Mouse (Mus musculus): ENCODE measurements around the gene Gfpt2. TPM values are rescaled to one million over a fixed set of nuclear protein-coding genes. Genes with fewer than 3 reads are reported as not detected.
A peak's percentile ranks its signal among the peaks of the same experiment; 100 is the strongest.

Gfpt2 gene
- total and polyA plus RNA-seq, 2 experiments from 2014 or later: 3.9 to 6.0 TPM

DNA sequence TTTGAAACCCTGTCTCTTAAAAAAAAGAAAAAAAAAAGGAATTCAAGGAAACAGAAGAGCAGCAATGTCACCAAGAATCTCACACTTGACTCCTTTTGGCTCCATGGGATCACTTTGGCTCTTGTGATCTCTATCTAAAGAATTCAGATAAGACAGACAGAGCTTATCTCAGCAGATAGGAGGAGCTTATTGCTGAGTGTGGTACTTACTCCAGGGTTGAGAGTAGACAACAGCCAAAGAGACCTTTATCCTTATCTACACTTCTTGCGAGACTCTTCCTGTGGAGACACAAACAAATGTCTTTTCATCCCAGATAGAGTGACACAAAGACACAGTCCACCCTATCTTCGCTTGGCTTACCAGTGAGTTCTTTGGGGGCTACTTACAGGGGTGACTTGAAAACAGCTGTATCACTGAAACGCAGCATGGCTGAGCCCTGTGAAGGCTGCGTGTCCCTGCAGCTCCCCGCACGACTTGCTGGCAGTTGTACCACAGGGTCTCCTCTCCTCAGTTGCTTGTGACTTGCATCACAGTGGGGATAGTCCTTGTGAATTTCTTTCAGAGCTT, 12.1 kb upstream of the Gfpt2 start:
- 59% methylated on average over 6 of the region's 6 CpGs for WGBS
- no peak overlapping the region for H3K4me3 ChIP-seq (ENCODE audit: low read depth, low read length)

DNA sequence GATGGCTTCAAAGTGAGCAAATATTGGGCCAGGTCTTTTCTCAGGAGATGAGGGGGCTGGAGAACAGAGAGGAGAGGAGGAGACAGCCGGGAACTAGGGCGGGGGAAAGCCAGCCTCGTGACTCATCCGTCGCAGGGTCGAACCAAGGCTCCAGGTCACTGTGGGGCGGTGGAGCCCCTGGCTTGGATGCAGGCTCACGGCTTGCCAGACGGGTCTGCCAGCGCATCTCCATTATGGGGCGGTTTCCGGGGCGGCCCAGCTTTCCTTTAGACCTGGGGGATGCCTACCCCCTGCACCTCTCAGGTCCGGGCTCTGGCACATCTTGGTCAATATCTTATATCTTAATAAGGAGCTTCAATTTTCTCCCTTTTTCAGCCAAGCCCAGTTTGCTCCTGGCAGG, 847 bp upstream of the Gfpt2 start:
- H3K4me1 ChIP-seq (ENCODE audit: insufficient read depth, low read length): peaks cover 3% of the 10 kb centered on the region; the same call in 1 of the 2 replicates
- no peak for TF ChIP-seq CTCF (IDR thresholded peaks at IDR 0.05)
- H3K9me3 ChIP-seq (ENCODE audit: low read length): no peaks in the 10 kb centered on the region
- no peak overlapping the region for H3K4me2 ChIP-seq (ENCODE audit: low read depth, low read length, poor library complexity, severe bottlenecking)
- ATAC-seq (ENCODE audit: low FRiP score) (no peak), DNase-seq (ENCODE audit: low spot score) (no peak)
- no peak overlapping the region for H3K27ac ChIP-seq (ENCODE audit: low read depth, low read length)
- no peaks in the 10 kb centered on the region for H3K36me3 ChIP-seq (ENCODE audit: insufficient read depth, low read length)
- no peaks in the 10 kb centered on the region for H3K27me3 ChIP-seq (ENCODE audit: insufficient read depth, low read length)
- no peak overlapping the region for H3K4me3 ChIP-seq (ENCODE audit: low read depth, low read length)
- 12% methylated on average over 14 of the region's 14 CpGs for WGBS
- H3K9ac ChIP-seq (replicated peaks; ENCODE audit: low read length, poor library complexity, severe bottlenecking): no peak overlapping the region

More for the DNA sequence above, 12.1 kb upstream of the Gfpt2 start:
- no peak for ATAC-seq (ENCODE audit: low FRiP score)
- Histone ChIP-seq H3K4me1 (ENCODE audit: insufficient read depth, low read length) (no peaks in the 10 kb centered on the region), H3K27me3 (ENCODE audit: insufficient read depth, low read length) (no peaks in the 10 kb centered on the region), H3K9me3 (ENCODE audit: low read length) (no peaks in the 10 kb centered on the region), H3K36me3 (ENCODE audit: insufficient read depth, low read length) (no peaks in the 10 kb centered on the region), H3K4me2 (ENCODE audit: low read depth, low read length, poor library complexity, severe bottlenecking) (no peak overlapping the region), H3K27ac (ENCODE audit: low read depth, low read length) (no peak overlapping the region), H3K9ac (replicated peaks; ENCODE audit: low read length, poor library complexity, severe bottlenecking) (no peak overlapping the region)
- DNase-seq (ENCODE audit: low spot score): no peak
- TF ChIP-seq CTCF (IDR thresholded peaks at IDR 0.05): no peak

DNA sequence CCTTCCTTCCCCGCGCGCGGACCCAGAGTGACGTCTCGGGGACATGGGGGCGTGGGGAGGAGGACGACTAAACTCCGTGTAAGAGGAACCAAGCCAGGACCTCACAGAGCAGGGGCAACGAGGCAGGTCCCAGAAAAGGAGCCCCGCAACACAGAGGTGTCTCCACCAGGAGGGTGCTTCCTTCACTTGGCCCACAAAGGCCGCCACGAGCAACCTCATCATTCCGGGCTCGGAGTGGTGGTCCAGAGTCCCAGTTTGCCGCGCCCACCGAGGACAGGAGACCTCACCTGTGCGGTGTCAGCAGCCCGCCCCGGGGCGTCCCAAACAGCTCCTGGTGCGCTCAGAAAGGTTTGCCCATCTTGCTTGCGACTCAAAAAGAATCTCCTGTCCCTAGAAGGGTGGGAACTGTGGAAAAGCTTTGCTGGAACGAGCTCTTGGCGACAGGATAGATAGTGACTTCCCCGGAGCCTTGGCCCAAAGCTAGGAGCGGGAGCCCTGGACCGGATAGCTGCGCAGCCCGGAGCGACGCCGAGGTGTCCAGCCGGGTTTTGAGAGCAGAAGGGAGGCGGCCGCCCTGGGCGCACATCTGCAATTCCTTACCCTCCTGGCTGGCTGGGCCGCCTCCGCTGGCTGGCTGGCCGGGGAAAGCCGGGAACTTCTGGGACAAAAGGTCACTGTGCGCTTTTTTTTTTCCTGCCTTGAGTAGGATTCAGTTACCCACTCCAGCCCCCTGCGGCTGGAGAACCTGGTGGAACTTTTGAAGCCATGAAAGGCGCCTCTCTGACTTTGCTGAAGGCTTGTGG, 565 bp downstream of the Gfpt2 start:
- TF ChIP-seq CTCF (IDR thresholded peaks at IDR 0.05): no peak
- peak; percentile 69 for ATAC-seq (ENCODE audit: low FRiP score)
- Histone ChIP-seq H3K27ac (ENCODE audit: low read depth, low read length) (peak overlapping the region; percentile 21; the same call in 1 of the 2 replicates), H3K9ac (replicated peaks; ENCODE audit: low read length, poor library complexity, severe bottlenecking) (peak overlapping the region; percentile 74), H3K9me3 (ENCODE audit: low read length) (no peaks in the 10 kb centered on the region), H3K4me3 (ENCODE audit: low read depth, low read length) (peak overlapping the region; percentile 58), H3K4me1 (ENCODE audit: insufficient read depth, low read length) (peaks cover 3% of the 10 kb centered on the region; the same call in 1 of the 2 replicates), H3K36me3 (ENCODE audit: insufficient read depth, low read length) (no peaks in the 10 kb centered on the region), H3K4me2 (ENCODE audit: low read depth, low read length, poor library complexity, severe bottlenecking) (peak overlapping the region; percentile 91), H3K27me3 (ENCODE audit: insufficient read depth, low read length) (no peaks in the 10 kb centered on the region)
- under 1% methylated on average over 41 of the region's 45 CpGs for WGBS
- no peak for DNase-seq (ENCODE audit: low spot score)

DNA sequence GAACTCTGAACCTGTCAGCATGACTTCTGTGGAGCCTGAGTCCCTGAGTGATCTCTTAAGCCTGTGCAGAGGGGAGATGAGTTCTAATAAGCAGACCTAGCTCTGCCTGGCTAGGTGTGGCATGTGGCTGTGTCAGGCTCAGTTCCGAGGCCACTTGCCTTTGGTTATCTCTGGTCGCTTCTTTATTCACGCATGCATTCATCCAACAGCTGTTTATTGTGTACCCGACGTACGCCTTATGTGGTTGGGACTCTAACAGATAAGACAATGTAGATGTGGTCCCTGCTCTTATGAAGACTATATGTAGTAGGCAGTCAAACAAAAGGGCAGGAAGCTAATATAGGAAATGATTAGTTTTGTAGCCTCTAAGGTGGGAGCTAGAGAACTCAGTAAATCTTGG, 5.0 kb downstream of the Gfpt2 start:
- no peak overlapping the region for H3K9ac ChIP-seq (replicated peaks; ENCODE audit: low read length, poor library complexity, severe bottlenecking)
- 89% methylated on average over 6 of the region's 6 CpGs for WGBS
- ATAC-seq (ENCODE audit: low FRiP score): no peak
- TF ChIP-seq CTCF (IDR thresholded peaks at IDR 0.05): no peak
- H3K36me3 ChIP-seq (ENCODE audit: insufficient read depth, low read length): no peaks in the 10 kb centered on the region
- no peaks in the 10 kb centered on the region for H3K27me3 ChIP-seq (ENCODE audit: insufficient read depth, low read length)
- no peak overlapping the region for H3K4me2 ChIP-seq (ENCODE audit: low read depth, low read length, poor library complexity, severe bottlenecking)
- H3K4me3 ChIP-seq (ENCODE audit: low read depth, low read length): no peak overlapping the region
- DNase-seq (ENCODE audit: low spot score): no peak
- H3K9me3 ChIP-seq (ENCODE audit: low read length): no peaks in the 10 kb centered on the region
- H3K4me1 ChIP-seq (ENCODE audit: insufficient read depth, low read length): peaks cover 3% of the 10 kb centered on the region; the same call in 1 of the 2 replicates
- H3K27ac ChIP-seq (ENCODE audit: low read depth, low read length): no peak overlapping the region

DNA sequence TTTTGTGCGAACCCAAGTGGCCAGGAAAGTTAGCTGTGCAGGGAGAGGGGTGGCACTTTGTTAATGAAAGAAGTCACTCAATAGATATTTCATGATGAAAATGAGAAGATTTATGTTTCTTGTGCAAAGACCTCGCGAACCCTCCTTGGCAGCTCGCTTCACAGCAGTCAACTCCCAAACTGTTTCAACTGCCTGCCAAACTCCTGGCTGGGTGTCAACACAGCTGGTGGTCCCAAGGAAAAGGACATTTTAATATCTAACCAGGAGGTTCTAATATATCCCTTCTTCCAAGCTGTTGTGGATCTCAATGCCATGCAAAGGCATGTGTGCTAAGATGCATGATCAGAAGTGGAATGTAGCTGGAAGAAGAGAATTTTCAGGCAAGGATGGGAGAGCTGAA, 7.5 kb downstream of the Gfpt2 start:
- Histone ChIP-seq H3K4me3 (ENCODE audit: low read depth, low read length) (no peak overlapping the region), H3K9me3 (ENCODE audit: low read length) (no peaks in the 10 kb centered on the region), H3K27ac (ENCODE audit: low read depth, low read length) (no peak overlapping the region), H3K9ac (replicated peaks; ENCODE audit: low read length, poor library complexity, severe bottlenecking) (no peak overlapping the region), H3K36me3 (ENCODE audit: insufficient read depth, low read length) (peaks cover 8% of the 10 kb centered on the region; the same call in 1 of the 2 replicates), H3K27me3 (ENCODE audit: insufficient read depth, low read length) (no peaks in the 10 kb centered on the region), H3K4me2 (ENCODE audit: low read depth, low read length, poor library complexity, severe bottlenecking) (no peak overlapping the region), H3K4me1 (ENCODE audit: insufficient read depth, low read length) (no peaks in the 10 kb centered on the region)
- no peak for TF ChIP-seq CTCF (IDR thresholded peaks at IDR 0.05)
- ATAC-seq (ENCODE audit: low FRiP score) (no peak), DNase-seq (ENCODE audit: low spot score) (no peak)
- 64% methylated on average over 4 of the region's 4 CpGs for WGBS

DNA sequence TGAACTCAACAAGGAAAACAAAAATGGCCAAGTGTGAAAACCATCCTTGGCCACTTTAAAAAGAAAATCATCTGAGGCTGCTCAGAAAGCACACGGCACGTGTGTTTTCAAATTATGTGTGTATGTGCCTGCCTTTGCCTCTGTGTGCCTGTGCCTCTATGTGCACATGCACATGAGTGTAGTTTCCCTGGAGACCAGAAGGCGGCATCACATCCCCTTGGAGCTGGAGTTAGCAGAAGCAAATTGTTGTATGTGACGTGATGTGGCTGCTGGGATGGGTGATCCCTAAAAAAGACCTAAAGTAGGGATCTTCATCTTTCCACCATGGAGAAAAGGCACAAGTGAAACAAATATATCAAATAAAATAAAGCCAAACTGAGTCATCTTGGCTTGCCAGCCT, 9.8 kb downstream of the Gfpt2 start:
- no peak for ATAC-seq (ENCODE audit: low FRiP score)
- WGBS: 98% methylated on average over 4 of the region's 4 CpGs
- peaks cover 11% of the 10 kb centered on the region for H3K36me3 ChIP-seq (ENCODE audit: insufficient read depth, low read length)
- no peak for TF ChIP-seq CTCF (IDR thresholded peaks at IDR 0.05)
- no peaks in the 10 kb centered on the region for H3K9me3 ChIP-seq (ENCODE audit: low read length)
- H3K27me3 ChIP-seq (ENCODE audit: insufficient read depth, low read length): no peaks in the 10 kb centered on the region
- DNase-seq (ENCODE audit: low spot score): no peak
- H3K9ac ChIP-seq (replicated peaks; ENCODE audit: low read length, poor library complexity, severe bottlenecking): no peak overlapping the region
- H3K4me3 ChIP-seq (ENCODE audit: low read depth, low read length): no peak overlapping the region
- no peak overlapping the region for H3K4me2 ChIP-seq (ENCODE audit: low read depth, low read length, poor library complexity, severe bottlenecking)
- no peak overlapping the region for H3K27ac ChIP-seq (ENCODE audit: low read depth, low read length)
- H3K4me1 ChIP-seq (ENCODE audit: insufficient read depth, low read length): no peaks in the 10 kb centered on the region

Data from midbrain, postnatal 0 days (tissue).